Mouse (Mus musculus) cerebellum, adult 2 months (tissue): ENCODE results near the gene Siae.

Experiments
- CTCF ChIP-seq: fragments of 200-500 bp; IDR thresholded peaks from 2 replicates; pipeline ENCODE4 v1.5.1; 2011; ENCODE audit warnings: low read depth, mild to moderate bottlenecking, control low read depth, low read length, moderate library complexity, borderline replicate concordance; ENCODE audit not compliant: insufficient read depth
- POLR2A ChIP-seq: fragments of 200-500 bp; IDR thresholded peaks from 2 replicates; pipeline ENCODE4 v1.6.1; 2011; ENCODE audit warnings: low read length, control low read depth, borderline replicate concordance; ENCODE audit not compliant: insufficient read depth

- peak; percentile 14; the same call in 1 of the 2 replicates for TF ChIP-seq CTCF
- no peak for TF ChIP-seq POLR2A
Observed at GRCm38 (mm10) chr9:37530031-37530887, 25.2 kb upstream of the Siae start.
